Mouse (Mus musculus) ES-Bruce4 (cell line): ENCODE results near the gene Erc2. TPM values are rescaled to one million over a fixed set of nuclear protein-coding genes. Genes with fewer than 3 reads are reported as not detected.

Source experiments
- H3K27ac ChIP-seq: 2 replicates; pipeline ENCODE4 v1.5.1; 2012; ENCODE audit warnings: low read length, inconsistent platforms; ENCODE audit not compliant: insufficient read depth
- H3K27me3 ChIP-seq: 2 replicates; pipeline ENCODE4 v1.6.1; 2012; ENCODE audit warnings: mild to moderate bottlenecking, low read length, inconsistent platforms; ENCODE audit not compliant: control insufficient read depth, poor library complexity, insufficient read depth, severe bottlenecking
- H3K36me3 ChIP-seq: 2 replicates; pipeline ENCODE4 v1.6.1; 2012; ENCODE audit warnings: inconsistent platforms, mild to moderate bottlenecking, low read length, moderate library complexity; ENCODE audit not compliant: control insufficient read depth, poor library complexity, insufficient read depth, severe bottlenecking
- H3K4me1 ChIP-seq: one replicate; pipeline ENCODE4 v1.8.1; 2011; ENCODE audit warnings: low read length; ENCODE audit not compliant: control insufficient read depth, insufficient read depth
- H3K4me3 ChIP-seq: 2 replicates; pipeline ENCODE4 v1.5.1; 2011; ENCODE audit warnings: low read depth, mild to moderate bottlenecking, low read length
- H3K9ac ChIP-seq: 2 replicates; pipeline ENCODE4 v1.6.1; 2012; ENCODE audit warnings: low read depth, mild to moderate bottlenecking, inconsistent platforms; ENCODE audit not compliant: poor library complexity, severe bottlenecking
- H3K9me3 ChIP-seq: replicated peaks from 2 replicates; pipeline ENCODE4 v1.6.1; 2012; ENCODE audit warnings: mild to moderate bottlenecking, low read length, inconsistent platforms; ENCODE audit not compliant: control insufficient read depth, poor library complexity, insufficient read depth, severe bottlenecking
- CTCF ChIP-seq: IDR thresholded peaks from one replicate; pipeline ENCODE4 v1.8.1; 2011; ENCODE audit warnings: low read depth, low read length
- EP300 ChIP-seq: IDR thresholded peaks from 2 replicates; pipeline ENCODE4 v1.6.1; 2011; ENCODE audit warnings: low read depth, low read length; ENCODE audit not compliant: insufficient read depth
- POLR2A ChIP-seq: IDR thresholded peaks from one replicate; pipeline ENCODE4 v1.8.1; 2011; ENCODE audit warnings: low read length; ENCODE audit not compliant: insufficient read depth
- polyA plus RNA-seq: library from polyadenylated mRNA; stranded (reverse); fragments of >200 nt; gene quantifications from 2 replicates; pipeline ENCODE4 v1.2.4, GENCODE M21; 2011; ENCODE audit warnings: low read depth; ENCODE audit not compliant: missing spikeins, insufficient read depth, insufficient read length

The Erc2 gene
- polyA plus RNA-seq, 1 experiment = 10.0 TPM

DNA sequence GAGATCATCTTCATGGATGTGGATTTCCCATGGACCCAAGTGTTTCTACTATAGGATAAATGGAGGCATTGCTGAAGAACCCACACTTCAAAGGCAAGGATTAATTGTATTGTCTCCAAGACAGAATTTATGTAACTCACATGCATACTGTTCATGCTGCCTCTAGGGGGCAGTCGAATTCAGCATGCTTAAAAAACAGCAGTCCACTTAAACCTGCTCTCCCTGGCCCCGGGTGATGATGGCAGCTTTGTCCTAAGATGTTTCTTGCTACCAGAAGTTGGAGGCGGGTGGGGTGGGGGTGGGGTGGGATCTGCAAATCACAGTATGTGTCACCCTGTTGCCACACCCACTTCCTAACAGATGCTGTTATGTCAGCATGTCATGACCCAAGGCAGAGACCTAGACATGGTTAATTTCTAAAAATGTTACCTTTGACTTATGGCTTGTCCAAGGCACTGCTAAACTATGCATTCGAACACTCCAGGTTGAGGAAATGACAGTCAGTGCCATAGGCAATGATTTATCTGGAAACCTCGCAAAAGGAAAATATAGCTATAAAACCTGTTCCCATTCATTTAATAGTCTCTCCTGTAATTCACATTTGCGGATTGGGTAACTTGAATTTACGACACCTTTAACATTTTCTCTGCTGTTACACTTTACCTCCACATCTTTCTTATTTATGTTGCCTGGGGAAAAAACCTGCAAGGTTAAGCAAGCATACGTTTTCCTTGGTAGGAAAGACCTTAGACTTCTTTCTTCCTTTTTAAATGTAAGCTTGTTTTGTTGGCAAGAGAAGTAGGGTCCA is 467.6 kb downstream of the Erc2 start:
- no peak overlapping the region for H3K4me3 ChIP-seq
- H3K36me3 ChIP-seq = no peaks in the 10 kb centered on the region
- H3K9me3 ChIP-seq = no peaks in the 10 kb centered on the region
- no peak overlapping the region for H3K27ac ChIP-seq
- peak; percentile 27 for TF ChIP-seq CTCF
- no peak for TF ChIP-seq EP300
- no peaks in the 10 kb centered on the region for H3K4me1 ChIP-seq
- no peak overlapping the region for H3K9ac ChIP-seq
- H3K27me3 ChIP-seq = no peaks in the 10 kb centered on the region

DNA sequence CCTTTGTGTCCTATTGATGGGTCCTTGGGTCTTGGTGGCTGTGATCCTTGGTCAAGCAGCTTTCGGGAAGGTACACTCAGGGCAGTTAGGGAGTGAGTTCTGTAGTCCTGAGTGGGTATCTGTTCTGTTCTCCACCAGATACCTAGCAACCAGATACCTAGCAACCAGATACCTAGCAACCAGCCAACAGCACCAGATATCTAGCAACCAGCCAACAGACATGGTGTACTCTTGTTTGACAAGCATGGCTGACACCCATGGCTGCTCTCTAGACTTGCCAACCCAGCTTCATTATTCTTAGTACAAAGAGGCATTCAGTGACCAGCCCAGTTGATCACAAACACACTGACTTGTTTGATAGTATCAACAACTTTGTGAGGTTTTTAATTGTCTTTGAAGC is 469.1 kb downstream of the Erc2 start:
- Histone ChIP-seq H3K27me3 (no peaks in the 10 kb centered on the region), H3K36me3 (no peaks in the 10 kb centered on the region), H3K9ac (no peak overlapping the region), H3K4me1 (no peaks in the 10 kb centered on the region), H3K9me3 (no peaks in the 10 kb centered on the region), H3K4me3 (no peak overlapping the region), H3K27ac (no peak overlapping the region)
- no peak for TF ChIP-seq EP300
- TF ChIP-seq POLR2A = no peak
- TF ChIP-seq CTCF = no peak

DNA sequence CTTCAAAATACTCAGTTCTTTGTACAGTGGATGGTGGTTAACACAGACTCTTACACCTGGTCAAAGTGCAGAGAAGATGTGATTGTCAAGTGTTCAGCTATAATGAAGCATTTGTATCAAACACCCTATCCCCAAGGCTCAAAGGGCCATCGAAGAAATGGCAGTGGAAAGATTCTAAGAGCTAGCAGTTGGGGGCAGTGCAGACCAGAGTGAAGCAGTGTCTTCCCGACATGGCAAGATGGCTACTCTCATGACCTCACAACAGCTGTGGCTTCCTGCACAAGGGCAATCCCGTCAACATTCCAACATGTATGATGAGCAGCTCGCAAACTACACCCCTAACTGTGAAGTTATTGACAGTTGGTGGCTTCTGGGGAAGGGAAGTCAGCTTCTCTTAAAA is 471.0 kb downstream of the Erc2 start:
- H3K36me3 ChIP-seq = no peaks in the 10 kb centered on the region
- peak; percentile 18 for TF ChIP-seq CTCF
- TF ChIP-seq EP300 = no peak
- TF ChIP-seq POLR2A = no peak
- H3K4me3 ChIP-seq = no peak overlapping the region
- H3K9ac ChIP-seq = no peak overlapping the region
- H3K27ac ChIP-seq = no peak overlapping the region
- no peaks in the 10 kb centered on the region for H3K4me1 ChIP-seq
- no peaks in the 10 kb centered on the region for H3K27me3 ChIP-seq
- H3K9me3 ChIP-seq = no peaks in the 10 kb centered on the region

DNA sequence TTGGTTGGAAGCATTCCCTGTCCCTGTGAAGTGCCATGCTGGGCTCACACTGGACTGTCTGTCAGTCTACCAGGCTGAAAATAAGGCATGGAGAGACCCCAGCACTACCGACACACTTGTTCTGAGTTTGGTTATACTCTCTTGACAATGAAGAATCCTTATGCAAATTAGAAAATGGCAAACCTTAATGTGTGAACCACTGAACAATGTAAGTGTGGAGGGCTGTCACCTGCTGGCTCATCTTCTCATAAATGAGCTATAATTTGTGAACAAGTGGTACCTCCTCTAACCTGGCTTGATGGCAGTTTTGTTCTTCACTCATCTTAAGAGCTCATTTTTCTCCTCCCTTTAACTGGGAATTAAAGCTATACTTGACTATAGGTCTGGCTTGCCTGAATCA is 471.7 kb downstream of the Erc2 start:
- Histone ChIP-seq H3K4me3 (no peak overlapping the region), H3K36me3 (no peaks in the 10 kb centered on the region), H3K4me1 (no peaks in the 10 kb centered on the region), H3K27ac (no peak overlapping the region), H3K9ac (no peak overlapping the region), H3K9me3 (no peaks in the 10 kb centered on the region), H3K27me3 (no peaks in the 10 kb centered on the region)
- TF ChIP-seq POLR2A = no peak
- no peak for TF ChIP-seq EP300
- TF ChIP-seq CTCF = no peak

DNA sequence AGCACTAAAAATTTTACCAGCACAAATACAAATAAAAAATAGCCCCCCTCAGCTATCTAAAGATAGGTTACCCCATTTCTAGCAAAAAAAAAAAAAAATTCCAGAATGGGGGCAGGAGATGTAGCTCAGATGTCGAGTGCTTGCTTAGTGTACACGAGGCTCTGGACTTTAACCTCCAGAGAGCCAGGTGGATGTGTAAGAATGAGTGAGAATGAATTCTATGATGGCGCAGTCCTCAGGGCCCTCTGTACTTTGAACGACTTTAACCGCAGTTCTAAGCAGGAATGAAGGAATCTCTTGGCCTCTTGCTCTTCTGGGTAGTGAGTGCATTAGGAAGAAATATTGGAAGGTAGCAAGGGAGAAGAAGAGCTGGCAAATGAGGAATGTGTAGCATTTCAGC is 476.9 kb downstream of the Erc2 start:
- H3K36me3 ChIP-seq = no peaks in the 10 kb centered on the region
- no peak overlapping the region for H3K9ac ChIP-seq
- H3K4me1 ChIP-seq = no peaks in the 10 kb centered on the region
- TF ChIP-seq CTCF = no peak
- TF ChIP-seq POLR2A = no peak
- TF ChIP-seq EP300 = no peak
- no peaks in the 10 kb centered on the region for H3K9me3 ChIP-seq
- no peaks in the 10 kb centered on the region for H3K27me3 ChIP-seq
- H3K4me3 ChIP-seq = no peak overlapping the region
- H3K27ac ChIP-seq = no peak overlapping the region

DNA sequence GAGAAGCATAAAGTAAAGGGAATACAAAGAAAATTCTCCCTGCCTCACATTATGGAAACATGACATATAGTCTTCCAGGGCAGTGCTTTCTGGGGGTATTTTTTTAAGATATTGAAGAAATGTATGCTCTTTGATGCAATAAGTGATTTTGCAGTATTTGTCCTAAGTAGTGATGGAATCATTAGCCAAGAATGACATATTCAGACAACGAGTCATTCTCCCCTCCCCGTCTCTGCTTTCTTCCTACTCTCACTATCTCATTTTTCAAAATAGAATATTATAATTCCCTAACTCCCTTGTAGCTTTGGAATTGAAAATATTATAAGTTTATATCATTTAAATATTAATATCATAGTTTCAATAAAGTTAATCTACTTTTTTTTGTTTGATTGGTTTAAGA is 490.9 kb downstream of the Erc2 start:
- H3K4me3 ChIP-seq = no peak overlapping the region
- H3K9ac ChIP-seq = no peak overlapping the region
- H3K9me3 ChIP-seq = no peaks in the 10 kb centered on the region
- no peaks in the 10 kb centered on the region for H3K4me1 ChIP-seq
- H3K27me3 ChIP-seq = no peaks in the 10 kb centered on the region
- TF ChIP-seq CTCF = no peak
- TF ChIP-seq EP300 = no peak
- TF ChIP-seq POLR2A = no peak
- no peaks in the 10 kb centered on the region for H3K36me3 ChIP-seq
- no peak overlapping the region for H3K27ac ChIP-seq
